In the genomic region with DNA sequence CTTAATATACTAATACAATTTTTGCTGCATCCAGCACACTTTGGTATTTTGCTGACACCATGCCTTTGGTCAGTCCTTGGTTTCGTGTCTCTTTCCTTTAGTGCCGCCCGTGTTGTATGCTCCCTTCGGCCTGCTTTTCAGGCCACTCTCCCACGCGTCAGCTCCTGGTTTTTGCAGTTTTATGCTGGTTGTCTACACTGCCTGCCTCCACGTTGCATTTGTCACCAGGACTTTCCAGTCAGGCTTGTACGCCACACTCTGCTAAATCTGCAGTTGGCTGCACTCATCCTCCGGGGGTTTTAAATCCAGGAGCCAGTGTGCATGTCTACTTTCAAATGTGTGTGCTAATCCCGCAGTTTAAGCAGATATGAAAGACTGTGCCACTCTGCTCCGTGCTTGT, we compare ENCODE assay signal across 16 mouse cellular contexts. TPM values are rescaled to one million over a fixed set of nuclear protein-coding genes. Genes with fewer than 3 reads are reported as not detected.
DNase-seq lines count a peak whose midpoint lies in the region; ATAC-seq lines count a peak whose summit lies in the region.
"Had no signal": no experiment of that assay in that cellular context is flagged by ENCODE, and none has a peak within 500 bp of the region (broad histone marks: within the 10 kb centered on the region; RNA-seq: fewer than 3 reads in every experiment).

No protein-coding gene starts in this region.

- DNase-seq in forebrain, embryonic 11.5 days (ENCODE audit: low spot score), result no peak
- DNase-seq in hindbrain, embryonic 10.5 days (ENCODE audit: low spot score), result no peak
- peak; percentile 44 for DNase-seq in right cerebral cortex, adult 18-20 months
- DNase-seq in right cerebral cortex, postnatal 25 days, result no peak
- no peak for DNase-seq in kidney, adult 9 months
- DNase-seq: adrenal gland, postnatal 25 days; cerebellum, adult 9-10 months; liver, postnatal 0 days; thymus, postnatal 25 days had no signal

- no peak for ATAC-seq in forebrain, embryonic 13.5 days
- ATAC-seq in forebrain, embryonic 11.5 days (replicated peaks; ENCODE audit: low FRiP score), result no peak
- no peak for ATAC-seq in hindbrain, embryonic 13.5 days (ENCODE audit: low FRiP score)
- ATAC-seq in kidney, embryonic 16.5 days (ENCODE audit: low FRiP score, low TSS enrichment), result no peak

- 85% methylated on average over 11 of the region's 11 CpGs for WGBS in forebrain, embryonic 13.5 days
- WGBS in forebrain, embryonic 11.5 days, result 90% methylated on average over 11 of the region's 11 CpGs
- WGBS in hindbrain, embryonic 13.5 days, result 76% methylated on average over 11 of the region's 11 CpGs
- 91% methylated on average over 11 of the region's 11 CpGs for WGBS in hindbrain, embryonic 10.5 days
- 70% methylated on average over 11 of the region's 11 CpGs for WGBS in kidney, embryonic 16.5 days

- H3K4me2 ChIP-seq in forebrain, embryonic 13.5 days, result no peak overlapping the region
- H3K4me2 ChIP-seq in forebrain, embryonic 11.5 days (ENCODE audit: low read depth, low read length, severe bottlenecking), result no peak overlapping the region
- H3K4me2 ChIP-seq in hindbrain, embryonic 13.5 days, result no peak overlapping the region
- H3K4me2 ChIP-seq in kidney, embryonic 16.5 days (replicated peaks; ENCODE audit: low read depth, low read length), result no peak overlapping the region
- H3K4me2 ChIP-seq: midbrain, embryonic 12.5 days; neural tube, embryonic 12.5 days had no signal

- H3K9ac ChIP-seq in forebrain, embryonic 13.5 days, result no peak overlapping the region
- H3K9ac ChIP-seq in forebrain, embryonic 11.5 days (ENCODE audit: low read length), result no peak overlapping the region
- no peak overlapping the region; the same call in 1 of the 2 replicates for H3K9ac ChIP-seq in hindbrain, embryonic 13.5 days
- H3K9ac ChIP-seq in kidney, embryonic 16.5 days (replicated peaks; ENCODE audit: low read length), result no peak overlapping the region
- H3K9ac ChIP-seq: liver, postnatal 0 days; midbrain, embryonic 12.5 days; neural tube, embryonic 12.5 days had no signal

- H3K27ac ChIP-seq in forebrain, embryonic 13.5 days, result peak overlapping the region; percentile 25
- no peak overlapping the region for H3K27ac ChIP-seq in forebrain, embryonic 11.5 days (ENCODE audit: low read depth, low read length)
- H3K27ac ChIP-seq in hindbrain, embryonic 13.5 days, result peak overlapping the region; percentile 50; the same call in 1 of the 2 replicates
- H3K27ac ChIP-seq in hindbrain, embryonic 10.5 days, result no peak overlapping the region
- H3K27ac ChIP-seq in kidney, embryonic 16.5 days (ENCODE audit: low read length), result no peak overlapping the region
- H3K27ac ChIP-seq: midbrain, embryonic 12.5 days; neural tube, embryonic 12.5 days; stomach, postnatal 0 days had no signal

- no peaks in the 10 kb centered on the region for H3K9me3 ChIP-seq in forebrain, embryonic 13.5 days (replicated peaks)
- no peaks in the 10 kb centered on the region for H3K9me3 ChIP-seq in forebrain, embryonic 11.5 days (ENCODE audit: control insufficient read depth, low read length)
- no peaks in the 10 kb centered on the region for H3K9me3 ChIP-seq in hindbrain, embryonic 13.5 days
- 0 out of 2 replicates have a peak, but pooled peaks cover 6% of the 10 kb centered on the region for H3K9me3 ChIP-seq in hindbrain, embryonic 10.5 days
- H3K9me3 ChIP-seq in kidney, embryonic 16.5 days (ENCODE audit: low read length), result peaks cover 7% of the 10 kb centered on the region; the same call in 1 of the 2 replicates
- H3K9me3 ChIP-seq: midbrain, embryonic 12.5 days; neural tube, embryonic 12.5 days had no signal

- peaks cover 15% of the 10 kb centered on the region for H3K36me3 ChIP-seq in forebrain, embryonic 13.5 days (ENCODE audit: poor library complexity, severe bottlenecking)
- no peaks in the 10 kb centered on the region for H3K36me3 ChIP-seq in forebrain, embryonic 11.5 days (ENCODE audit: control insufficient read depth, insufficient read depth, low read length)
- peaks cover 12% of the 10 kb centered on the region for H3K36me3 ChIP-seq in hindbrain, embryonic 13.5 days
- H3K36me3 ChIP-seq in hindbrain, embryonic 10.5 days, result peaks cover 22% of the 10 kb centered on the region
- peaks cover 9% of the 10 kb centered on the region for H3K36me3 ChIP-seq in kidney, embryonic 16.5 days (ENCODE audit: insufficient read depth, low read length)

- H3K27me3 ChIP-seq in forebrain, embryonic 13.5 days, result no peaks in the 10 kb centered on the region
- H3K27me3 ChIP-seq in forebrain, embryonic 11.5 days (ENCODE audit: control insufficient read depth, insufficient read depth, low read length), result no peaks in the 10 kb centered on the region
- no peaks in the 10 kb centered on the region for H3K27me3 ChIP-seq in hindbrain, embryonic 13.5 days
- H3K27me3 ChIP-seq in hindbrain, embryonic 10.5 days (ENCODE audit: insufficient read depth, poor library complexity, severe bottlenecking), result no peaks in the 10 kb centered on the region
- no peaks in the 10 kb centered on the region for H3K27me3 ChIP-seq in kidney, embryonic 16.5 days (ENCODE audit: insufficient read depth, low read length)
- H3K27me3 ChIP-seq: midbrain, embryonic 12.5 days; neural tube, embryonic 12.5 days had no signal

- H3K4me3 ChIP-seq in forebrain, embryonic 13.5 days, result no peak overlapping the region
- no peak overlapping the region for H3K4me3 ChIP-seq in forebrain, embryonic 11.5 days (ENCODE audit: low read depth, low read length)
- H3K4me3 ChIP-seq in hindbrain, embryonic 13.5 days, result no peak overlapping the region
- no peak overlapping the region for H3K4me3 ChIP-seq in hindbrain, embryonic 10.5 days
- no peak overlapping the region for H3K4me3 ChIP-seq in kidney, embryonic 16.5 days (ENCODE audit: low read length)
- H3K4me3 ChIP-seq: left cerebral cortex, adult 2 months; midbrain, embryonic 12.5 days; neural tube, embryonic 12.5 days had no signal

- peaks cover 69% of the 10 kb centered on the region for H3K4me1 ChIP-seq in forebrain, embryonic 13.5 days
- no peaks in the 10 kb centered on the region; the same call in 1 of the 2 replicates for H3K4me1 ChIP-seq in forebrain, embryonic 11.5 days (replicated peaks; ENCODE audit: control insufficient read depth, insufficient read depth, low read length)
- peaks cover 77% of the 10 kb centered on the region for H3K4me1 ChIP-seq in hindbrain, embryonic 13.5 days (replicated peaks)
- H3K4me1 ChIP-seq in hindbrain, embryonic 10.5 days (replicated peaks), result peaks cover 43% of the 10 kb centered on the region
- peaks cover 9% of the 10 kb centered on the region; the same call in 1 of the 2 replicates for H3K4me1 ChIP-seq in kidney, embryonic 16.5 days (ENCODE audit: insufficient read depth, low read length)

RNA-seq across cellular contexts. Expression of gene Fyn, which starts 18.9 kb away (rescaled TPM):
- polyA plus RNA-seq in forebrain, embryonic 13.5 days (2015; fragmentation: Nextera tagmentation; extraction: Ambion mirVana), result 58.8 and 61.4 TPM in 2 replicates
- polyA plus RNA-seq in forebrain, embryonic 11.5 days (2014; fragmentation: Nextera tagmentation; extraction: Ambion mirVana), result 42.7 and 44.6 TPM in 2 replicates
- 68.3 and 71.0 TPM in 2 replicates for polyA plus RNA-seq in hindbrain, embryonic 13.5 days (2015; fragmentation: Nextera tagmentation; extraction: Ambion mirVana)
- polyA plus RNA-seq in hindbrain, embryonic 10.5 days (2016; fragmentation: Nextera tagmentation; extraction: Ambion mirVana), result 30.6 and 34.1 TPM in 2 replicates
- polyA plus RNA-seq in kidney, embryonic 16.5 days (2015; fragmentation: Nextera tagmentation; extraction: Ambion mirVana), result 22.4 and 26.1 TPM in 2 replicates

Comparison
In these comparisons a context has a peak if more than half of its experiments do, and no peak if none do; other contexts are left out.
1. H3K27ac ChIP-seq: peak in forebrain, embryonic 13.5 days (single experiment) and hindbrain, embryonic 13.5 days (single experiment); none in forebrain, embryonic 11.5 days (single experiment), hindbrain, embryonic 10.5 days (single experiment) and kidney, embryonic 16.5 days (single experiment).